In the genomic region with DNA sequence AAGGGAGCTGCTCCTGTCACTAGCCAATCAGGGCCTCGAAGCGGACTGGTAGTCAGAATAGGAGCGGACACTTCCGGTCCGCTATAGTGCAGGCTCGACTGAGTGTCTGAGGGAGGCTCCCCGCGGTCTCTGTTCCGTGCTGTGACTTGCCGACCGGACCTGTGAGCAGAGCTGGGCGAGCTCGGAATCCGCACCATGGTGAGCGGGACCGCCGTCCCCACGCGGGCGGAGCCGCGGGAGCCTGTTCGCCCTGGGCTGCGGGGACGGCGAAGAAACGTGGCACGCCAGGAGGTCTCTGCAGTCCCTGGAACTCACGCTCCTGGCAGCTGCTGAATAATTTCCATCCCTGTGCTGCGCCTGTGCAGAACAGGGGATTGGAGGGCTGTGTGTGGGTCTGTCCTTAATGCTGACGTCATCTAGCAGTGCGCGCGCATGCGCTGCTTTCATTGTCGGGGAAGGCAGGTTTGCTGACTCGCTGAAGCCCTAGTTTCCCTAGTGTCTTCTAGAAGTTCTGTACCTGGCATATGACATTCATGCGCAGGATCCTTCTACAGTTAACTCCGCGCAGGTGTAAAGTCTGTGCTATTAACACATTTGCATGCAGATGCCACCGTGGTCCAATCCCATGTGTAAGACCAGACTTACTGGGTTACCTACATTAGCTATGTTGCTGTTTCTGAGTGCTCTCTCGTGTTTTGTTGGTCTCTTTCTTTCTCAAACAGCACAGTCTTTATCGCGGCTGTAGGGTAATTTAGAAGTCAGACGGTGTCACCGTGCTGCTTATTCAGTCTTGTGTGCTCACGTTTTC, we compare ENCODE assay signal across 8 mouse cellular contexts. TPM values are rescaled to one million over a fixed set of nuclear protein-coding genes. Genes with fewer than 3 reads are reported as not detected.
DNase-seq lines count a peak whose midpoint lies in the region; ATAC-seq and TF ChIP-seq lines count a peak whose summit lies in the region.

No protein-coding gene starts in this region.

- H3K27me3 ChIP-seq in ES-Bruce4 (ENCODE audit: control insufficient read depth, insufficient read depth, low read length, poor library complexity, severe bottlenecking): no peaks in the 10 kb centered on the region
- no peaks in the 10 kb centered on the region for H3K27me3 ChIP-seq in forebrain, embryonic 13.5 days
- H3K27me3 ChIP-seq in heart, postnatal 0 days (ENCODE audit: control insufficient read depth, insufficient read depth, low read length): no peaks in the 10 kb centered on the region
- H3K27me3 ChIP-seq in liver, embryonic 14.5 days (ENCODE audit: control insufficient read depth, insufficient read depth, low read length): no peaks in the 10 kb centered on the region
- H3K27me3 ChIP-seq in neural tube, embryonic 11.5 days (ENCODE audit: control insufficient read depth, insufficient read depth, low read length): no peaks in the 10 kb centered on the region
- H3K27me3 ChIP-seq in stomach, embryonic 16.5 days (ENCODE audit: control insufficient read depth, insufficient read depth, low read length): no peaks in the 10 kb centered on the region

- H3K4me2 ChIP-seq in forebrain, embryonic 13.5 days: peak overlapping the region; percentile 76
- peak overlapping the region; percentile 71 for H3K4me2 ChIP-seq in heart, postnatal 0 days (ENCODE audit: low read depth, low read length)
- H3K4me2 ChIP-seq in liver, embryonic 14.5 days (ENCODE audit: low read depth): peak overlapping the region; percentile 71
- peak overlapping the region; percentile 60 for H3K4me2 ChIP-seq in neural tube, embryonic 11.5 days (ENCODE audit: low read depth)
- peak overlapping the region; percentile 63 for H3K4me2 ChIP-seq in stomach, embryonic 16.5 days (ENCODE audit: low read depth, low read length)

- TF ChIP-seq CTCF in ES-Bruce4 (IDR thresholded peaks at IDR 0.05; ENCODE audit: low read depth, low read length): no peak
- no peak for TF ChIP-seq CTCF in heart, postnatal 0 days (IDR thresholded peaks at IDR 0.05; ENCODE audit: low read depth)
- no peak for TF ChIP-seq CTCF in liver, embryonic 14.5 days (IDR thresholded peaks at IDR 0.05; ENCODE audit: low read depth)

- no peaks in the 10 kb centered on the region for H3K9me3 ChIP-seq in ES-Bruce4 (replicated peaks; ENCODE audit: control insufficient read depth, insufficient read depth, low read length, poor library complexity, severe bottlenecking)
- peaks cover 4% of the 10 kb centered on the region; the same call in 1 of the 2 replicates for H3K9me3 ChIP-seq in forebrain, embryonic 13.5 days (replicated peaks)
- no peaks in the 10 kb centered on the region for H3K9me3 ChIP-seq in heart, postnatal 0 days (replicated peaks; ENCODE audit: control insufficient read depth, low read length)
- no peaks in the 10 kb centered on the region for H3K9me3 ChIP-seq in liver, embryonic 14.5 days (ENCODE audit: control insufficient read depth, low read length)
- H3K9me3 ChIP-seq in neural tube, embryonic 11.5 days (ENCODE audit: control insufficient read depth, low read length): no peaks in the 10 kb centered on the region
- no peaks in the 10 kb centered on the region for H3K9me3 ChIP-seq in stomach, embryonic 16.5 days (replicated peaks; ENCODE audit: control insufficient read depth, low read length)

- ATAC-seq in forebrain, embryonic 13.5 days: peak; percentile 100
- ATAC-seq in heart, postnatal 0 days (ENCODE audit: insufficient read depth, low read depth): peak; percentile 99
- ATAC-seq in liver, embryonic 14.5 days (ENCODE audit: insufficient read depth): peak; percentile 92
- ATAC-seq in neural tube, embryonic 11.5 days (ENCODE audit: insufficient read depth, low FRiP score, low TSS enrichment): peak; percentile 99
- peak; percentile 99 for ATAC-seq in stomach, embryonic 16.5 days (ENCODE audit: insufficient read depth, low FRiP score)

- H3K36me3 ChIP-seq in ES-Bruce4 (ENCODE audit: control insufficient read depth, insufficient read depth, low read length, poor library complexity, severe bottlenecking): no peaks in the 10 kb centered on the region
- no peaks in the 10 kb centered on the region for H3K36me3 ChIP-seq in forebrain, embryonic 13.5 days (ENCODE audit: poor library complexity, severe bottlenecking)
- no peaks in the 10 kb centered on the region for H3K36me3 ChIP-seq in heart, postnatal 0 days (replicated peaks; ENCODE audit: control insufficient read depth, insufficient read depth, low read length)
- H3K36me3 ChIP-seq in liver, embryonic 14.5 days (replicated peaks; ENCODE audit: control insufficient read depth, insufficient read depth, low read depth): no peaks in the 10 kb centered on the region
- H3K36me3 ChIP-seq in neural tube, embryonic 11.5 days (ENCODE audit: control insufficient read depth, insufficient read depth, low read length): no peaks in the 10 kb centered on the region
- H3K36me3 ChIP-seq in stomach, embryonic 16.5 days (ENCODE audit: control insufficient read depth, insufficient read depth, low read length): no peaks in the 10 kb centered on the region

- TF ChIP-seq EP300 in ES-Bruce4 (IDR thresholded peaks at IDR 0.05; ENCODE audit: insufficient read depth, low read depth, low read length): no peak
- no peak for TF ChIP-seq EP300 in heart, postnatal 0 days (IDR thresholded peaks at IDR 0.05; ENCODE audit: low read depth)
- no peak for TF ChIP-seq EP300 in liver, embryonic 14.5 days (IDR thresholded peaks at IDR 0.05; ENCODE audit: low read depth)

- peak overlapping the region; percentile 46 for H3K27ac ChIP-seq in ES-Bruce4 (ENCODE audit: insufficient read depth, low read length)
- peak overlapping the region; percentile 95 for H3K27ac ChIP-seq in forebrain, embryonic 13.5 days
- H3K27ac ChIP-seq in heart, postnatal 0 days (ENCODE audit: low read depth): peak overlapping the region; percentile 87
- no peak overlapping the region for H3K27ac ChIP-seq in liver, embryonic 14.5 days
- H3K27ac ChIP-seq in neural tube, embryonic 11.5 days (ENCODE audit: low read depth, low read length): peak overlapping the region; percentile 89
- H3K27ac ChIP-seq in stomach, embryonic 16.5 days (ENCODE audit: low read length): peak overlapping the region; percentile 98

- no peaks in the 10 kb centered on the region for H3K4me1 ChIP-seq in ES-Bruce4 (ENCODE audit: control insufficient read depth, insufficient read depth, low read length)
- peaks cover 6% of the 10 kb centered on the region for H3K4me1 ChIP-seq in forebrain, embryonic 13.5 days
- H3K4me1 ChIP-seq in heart, postnatal 0 days (ENCODE audit: control insufficient read depth, insufficient read depth): no peaks in the 10 kb centered on the region; the same call in 1 of the 2 replicates
- 0 out of 4 replicates have a peak, but pooled peaks cover 0 to 2% of the 10 kb centered on the region in 2 experiments for H3K4me1 ChIP-seq in liver, embryonic 14.5 days (replicated peaks; ENCODE audit: control insufficient read depth in 2 of 2, insufficient read depth in 2 of 2, low read length in 1 of 2)
- no peaks in the 10 kb centered on the region for H3K4me1 ChIP-seq in neural tube, embryonic 11.5 days (ENCODE audit: control insufficient read depth, insufficient read depth, low read length)
- no peaks in the 10 kb centered on the region for H3K4me1 ChIP-seq in stomach, embryonic 16.5 days (ENCODE audit: control insufficient read depth, insufficient read depth, low read length)

- peak overlapping the region; percentile 76 for H3K4me3 ChIP-seq in ES-Bruce4 (ENCODE audit: low read depth, low read length)
- H3K4me3 ChIP-seq in forebrain, embryonic 13.5 days: peak overlapping the region; percentile 59
- peak overlapping the region; percentile 69 for H3K4me3 ChIP-seq in heart, postnatal 0 days (ENCODE audit: low read depth, low read length)
- peak overlapping the region; percentile 61 to 63 for H3K4me3 ChIP-seq in liver, embryonic 14.5 days (ENCODE audit: insufficient read depth in 1 of 2, low read depth in 2 of 2, low read length in 2 of 2)
- H3K4me3 ChIP-seq in neural tube, embryonic 11.5 days (ENCODE audit: low read depth, low read length): peak overlapping the region; percentile 53
- peak overlapping the region; percentile 75 for H3K4me3 ChIP-seq in stomach, embryonic 16.5 days (replicated peaks; ENCODE audit: low read length)

- peak overlapping the region; percentile 41 for H3K9ac ChIP-seq in ES-Bruce4 (ENCODE audit: low read depth, poor library complexity, severe bottlenecking)
- H3K9ac ChIP-seq in forebrain, embryonic 13.5 days: peak overlapping the region; percentile 79
- H3K9ac ChIP-seq in heart, postnatal 0 days (replicated peaks; ENCODE audit: low read depth, low read length): peak overlapping the region; percentile 53
- peak overlapping the region; percentile 40; the same call in 1 of the 2 replicates for H3K9ac ChIP-seq in liver, embryonic 14.5 days (replicated peaks)
- peak overlapping the region; percentile 71 for H3K9ac ChIP-seq in neural tube, embryonic 11.5 days (ENCODE audit: low read length)
- peak overlapping the region; percentile 85 for H3K9ac ChIP-seq in stomach, embryonic 16.5 days (ENCODE audit: low read length)

- 8% methylated on average over 47 of the region's 47 CpGs for WGBS in forebrain, embryonic 13.5 days
- WGBS in heart, postnatal 0 days: 5% methylated on average over 47 of the region's 47 CpGs
- 7% methylated on average over 47 of the region's 47 CpGs for WGBS in liver, embryonic 14.5 days (ENCODE audit: insufficient replicate concordance)
- WGBS in neural tube, embryonic 11.5 days: 9% methylated on average over 47 of the region's 47 CpGs
- 4% methylated on average over 47 of the region's 47 CpGs for WGBS in stomach, embryonic 16.5 days

- peak; percentile 48 for TF ChIP-seq POLR2A in ES-Bruce4 (IDR thresholded peaks at IDR 0.05; ENCODE audit: insufficient read depth, low read length)

- peak; percentile 67 for DNase-seq in c-Kit-positive CD71-positive TER-119-negative erythroid progenitor cells, embryonic 14.5 days (ENCODE audit: low read depth)
- DNase-seq in heart, postnatal 0 days (ENCODE audit: low spot score): peak; percentile 88
- DNase-seq in kidney, postnatal 36 days: peak; percentile 84 to 87
- peak; percentile 24 to 55 (median 55) for DNase-seq in liver, embryonic 14.5 days (ENCODE audit: low read depth in 3 of 3, low spot score in 3 of 3)
- DNase-seq in neural tube, embryonic 11.5 days (ENCODE audit: low spot score): peak; percentile 92

RNA-seq across cellular contexts. Expression of a gene that starts 50.6 kb away (rescaled TPM):
- 4.5 and 6.8 TPM in 2 replicates for polyA plus RNA-seq in ES-Bruce4 (2011; ENCODE audit: insufficient read depth, insufficient read length, low read depth, missing spikeins)
- polyA plus RNA-seq in forebrain, embryonic 13.5 days (2015; fragmentation: Nextera tagmentation; extraction: Ambion mirVana): 8.9 and 9.2 TPM in 2 replicates
- 2.8 and 3.7 TPM in 2 replicates for total RNA-seq in heart, postnatal 0 days (2014; rRNA removed; ENCODE audit: low replicate concordance)
- polyA plus RNA-seq in heart, postnatal 0 days (2015; fragmentation: Nextera tagmentation; extraction: Ambion mirVana): 4.3 and 4.7 TPM in 2 replicates
- 0.23 and 0.40 TPM in 2 replicates for polyA plus RNA-seq in liver, embryonic 14.5 days (2012; rRNA removed)
- polyA plus RNA-seq in liver, embryonic 14.5 days (2014; fragmentation: Nextera tagmentation; extraction: Ambion mirVana): 1.1 and 1.4 TPM in 2 replicates
- 4.9 and 5.0 TPM in 2 replicates for polyA plus RNA-seq in neural tube, embryonic 11.5 days (2014; fragmentation: Nextera tagmentation; extraction: Ambion mirVana)
- 4.4 and 5.3 TPM in 2 replicates for polyA plus RNA-seq in stomach, embryonic 16.5 days (2015; fragmentation: Nextera tagmentation; extraction: Ambion mirVana)
